ENCODE assay signal across 26 mouse cellular contexts in genomic region chrX:134366547-134366946, GRCm38 (mm10). TPM values are rescaled to one million over a fixed set of nuclear protein-coding genes. Genes with fewer than 3 reads are reported as not detected.
"Had no signal": no experiment of that assay in that cellular context is flagged by ENCODE, and none has a peak within 500 bp of the region (broad histone marks: within the 10 kb centered on the region; RNA-seq: fewer than 3 reads in every experiment).

No protein-coding gene starts in this region.

- H3K9me3 ChIP-seq: heart, embryonic 10.5 days; heart, embryonic 12.5 days; hindbrain, embryonic 13.5 days; hindbrain, embryonic 15.5 days; kidney, embryonic 15.5 days; limb, embryonic 10.5 days; limb, embryonic 12.5 days had no signal

- H3K27ac ChIP-seq: heart, embryonic 10.5 days; hindbrain, embryonic 13.5 days; hindbrain, embryonic 15.5 days; hindbrain, postnatal 0 days; kidney, embryonic 15.5 days; kidney, postnatal 0 days; layer of hippocampus, adult 2 months; left cerebral cortex, adult 2 months; limb, embryonic 10.5 days; limb, embryonic 12.5 days had no signal

- H3K36me3 ChIP-seq: hindbrain, embryonic 13.5 days; hindbrain, embryonic 15.5 days; limb, embryonic 12.5 days had no signal

- H3K4me1 ChIP-seq: heart, embryonic 10.5 days; heart, embryonic 12.5 days; hindbrain, embryonic 13.5 days; hindbrain, embryonic 15.5 days; kidney, embryonic 15.5 days; limb, embryonic 10.5 days; limb, embryonic 12.5 days had no signal

- DNase-seq: forebrain, postnatal 0 days; gastrocnemius, postnatal 14 days; gastrocnemius, postnatal 36 days; heart, adult 18-20 months; heart, postnatal 10 days; heart, postnatal 36 days; kidney, adult 11 months; kidney, adult 2 months; kidney, adult 9 months; kidney, postnatal 14 days; kidney, postnatal 36 days; liver had no signal

- ATAC-seq: forebrain, postnatal 0 days; hindbrain, postnatal 0 days; intestine, embryonic 16.5 days had no signal

- H3K4me3 ChIP-seq: heart, embryonic 10.5 days; heart, embryonic 12.5 days; hindbrain, embryonic 13.5 days; hindbrain, embryonic 15.5 days; kidney, embryonic 15.5 days; layer of hippocampus, adult 2 months; left cerebral cortex, adult 2 months; limb, embryonic 10.5 days; limb, embryonic 12.5 days had no signal

- H3K9ac ChIP-seq: forebrain, postnatal 0 days; heart, embryonic 12.5 days; hindbrain, embryonic 13.5 days; hindbrain, embryonic 15.5 days; kidney, embryonic 15.5 days; limb, embryonic 12.5 days had no signal

- H3K4me2 ChIP-seq: heart, embryonic 12.5 days; hindbrain, embryonic 13.5 days; hindbrain, embryonic 15.5 days; kidney, embryonic 15.5 days; limb, embryonic 12.5 days had no signal

- H3K27me3 ChIP-seq: heart, embryonic 12.5 days; hindbrain, embryonic 13.5 days; hindbrain, embryonic 15.5 days had no signal

RNA-seq across cellular contexts. Expression of gene Drp2, which starts 37.8 kb away (rescaled TPM):
- total RNA-seq: hematopoietic stem cell, adult 5-6 weeks had no signal

RNA-seq across cellular contexts. Expression of gene Cenpi, which starts 58.7 kb away (rescaled TPM):
- total RNA-seq: gastrocnemius, adult 18-20 months had no signal
